Mouse (Mus musculus) layer of hippocampus, adult 11-12 months (tissue): ENCODE results near the gene Ddx1.

ENCODE experiments used
- DNase-seq: peaks from one replicate; pipeline ENCODE4 v3.0.0; 2022; ENCODE audit warnings: low spot score

The Ddx1 gene

DNA sequence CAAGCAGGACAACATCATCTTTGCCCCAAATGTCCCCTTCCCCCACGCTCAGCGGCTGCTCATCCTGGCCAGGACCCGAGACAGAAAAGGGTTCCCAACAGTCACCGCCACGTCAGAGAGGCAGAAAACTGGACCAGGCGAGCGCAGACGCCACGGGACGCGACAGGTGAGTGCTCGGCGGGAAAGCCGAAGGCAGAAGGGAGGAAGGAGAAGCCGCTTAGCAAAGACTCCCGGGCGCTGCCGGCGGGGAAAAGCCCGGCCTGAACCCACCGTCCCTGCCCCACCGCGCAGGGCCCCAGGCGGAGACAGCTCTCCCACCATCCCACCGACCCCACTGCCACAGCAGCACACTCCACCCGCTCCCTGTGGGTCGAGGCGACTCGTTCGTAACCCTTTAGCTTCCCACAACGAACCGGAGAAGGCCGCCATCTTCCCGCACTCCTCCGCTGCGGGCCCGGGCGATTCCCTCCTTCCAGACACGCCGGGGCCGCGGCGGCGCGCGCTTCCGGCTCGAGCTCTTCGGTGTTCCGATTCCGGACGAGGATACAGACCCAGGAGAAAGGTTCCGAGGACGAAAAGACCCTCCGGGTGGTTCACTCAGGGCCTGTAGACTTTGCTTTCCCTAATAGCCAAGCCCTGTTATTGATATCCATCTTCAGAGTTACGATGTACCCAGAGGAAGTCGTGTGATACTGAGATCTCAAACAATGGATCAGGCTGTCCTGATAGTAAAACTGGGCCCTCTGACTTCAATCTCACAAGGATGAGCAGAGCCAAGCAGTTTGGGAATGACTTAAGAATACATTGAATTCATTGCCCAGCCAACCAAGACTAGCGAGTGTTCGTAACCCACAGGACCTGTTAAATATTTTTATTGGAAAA, at the start of gene Ddx1:
Gene Ddx1 (minus strand): TSS at position 523 of the 882 bp plus-strand sequence.
- peak; percentile 81 for DNase-seq

- peak; percentile 15 for DNase-seq
These were observed 44.4 kb upstream of the Ddx1 start for GRCm38 (mm10) chr12:13293421-13293881.

DNA sequence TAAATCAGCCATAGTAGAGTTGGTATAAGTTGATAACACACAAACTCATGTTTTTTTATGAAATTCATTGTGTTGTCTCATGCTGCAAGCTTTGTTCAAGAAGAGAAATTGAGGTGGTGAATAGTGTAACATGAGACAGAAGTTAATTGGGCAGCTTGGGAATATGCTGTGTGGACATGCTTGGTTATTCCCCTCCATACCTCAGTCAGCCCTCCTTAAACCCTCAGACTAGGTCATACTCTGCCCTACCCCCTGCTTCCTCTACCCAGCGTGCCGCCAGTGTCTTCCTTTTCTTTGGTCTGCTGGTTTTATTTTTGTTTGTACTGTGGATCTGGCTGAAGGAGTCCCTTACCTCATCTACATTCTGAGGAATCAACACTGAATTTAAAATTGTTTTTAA, 42.4 kb upstream of the Ddx1 start:
- DNase-seq = no peak

- DNase-seq = no peak
These were observed 20.8 kb upstream of the Ddx1 start for GRCm38 (mm10) chr12:13269570-13270390.

DNA sequence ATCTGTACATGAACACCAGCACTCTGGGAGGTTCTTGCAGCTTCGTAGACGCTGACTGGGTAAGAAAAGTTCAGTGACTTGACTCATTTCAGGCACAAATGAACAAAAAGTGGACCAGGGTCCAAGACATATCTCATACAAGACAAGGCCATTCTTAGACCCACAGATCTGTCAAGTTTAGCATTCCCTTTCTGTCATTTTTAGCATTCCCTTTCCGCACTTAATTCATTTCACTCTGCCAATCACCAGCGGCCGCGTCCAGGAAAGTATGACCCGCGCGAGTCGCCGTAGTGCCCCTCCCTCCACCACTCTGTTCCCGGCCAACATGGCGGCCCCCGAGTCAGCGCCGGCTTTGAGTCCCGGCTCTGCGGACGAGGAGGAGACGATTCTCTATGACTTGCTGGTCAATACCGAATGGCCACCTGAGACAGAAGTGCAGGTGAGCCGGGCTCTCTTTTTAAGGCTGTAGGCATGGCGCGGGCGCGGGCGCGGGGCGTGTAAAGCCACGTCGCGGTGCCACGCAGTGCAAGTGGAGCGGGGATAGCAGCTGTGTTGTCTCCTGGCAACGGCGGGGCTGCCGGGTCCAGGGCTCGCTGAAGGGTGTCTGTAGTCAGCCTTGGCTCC, 19.9 kb upstream of the Ddx1 start, which contains the start of gene Nbas:
Gene Nbas (plus strand): TSS at position 308 of the 624 bp plus-strand sequence.
- peak; percentile 85 for DNase-seq

GRCm38 (mm10) chr12:13268412-13268811, 19.4 kb upstream of the Ddx1 start:
- no peak for DNase-seq

- no peak for DNase-seq
These were observed 6.7 kb upstream of the Ddx1 start for GRCm38 (mm10) chr12:13255701-13256100.

DNA sequence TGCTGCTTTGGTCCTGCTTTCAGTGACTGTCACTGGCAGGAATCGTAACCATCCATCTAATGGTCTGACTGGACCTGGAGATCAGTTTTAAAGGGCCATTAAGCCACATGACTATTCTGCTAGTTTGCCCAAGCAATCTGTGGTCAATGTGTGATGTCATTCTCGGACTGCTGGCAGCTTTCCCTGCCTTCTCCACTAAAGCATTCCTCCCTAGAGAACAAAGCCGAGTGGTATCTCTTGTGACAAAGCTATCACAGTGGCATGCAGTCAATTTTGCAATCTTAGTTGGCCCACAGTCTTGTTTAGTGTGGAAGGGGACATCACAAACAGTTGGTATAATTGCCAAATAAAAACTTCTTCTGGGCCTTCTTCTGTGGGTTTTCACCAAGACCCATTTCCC, 6.1 kb upstream of the Ddx1 start:
- no peak for DNase-seq

DNA sequence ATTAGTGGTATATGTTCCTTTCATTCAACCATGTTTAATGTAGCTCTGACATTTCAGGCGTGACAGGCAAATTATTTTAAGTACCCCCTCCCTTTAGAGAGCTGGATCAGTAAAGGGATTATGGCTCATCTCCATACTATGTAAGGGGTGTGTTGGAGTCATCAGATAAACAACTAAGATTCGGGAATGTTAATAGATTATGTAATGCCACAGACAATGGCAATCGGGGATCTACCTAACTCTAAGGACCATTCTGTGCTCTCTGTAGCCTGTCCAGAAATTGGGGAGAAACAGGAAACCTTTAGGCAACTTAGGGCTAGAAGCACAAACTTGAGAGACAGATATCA, 533 bp upstream of the Ddx1 start:
- DNase-seq = no peak

DNA sequence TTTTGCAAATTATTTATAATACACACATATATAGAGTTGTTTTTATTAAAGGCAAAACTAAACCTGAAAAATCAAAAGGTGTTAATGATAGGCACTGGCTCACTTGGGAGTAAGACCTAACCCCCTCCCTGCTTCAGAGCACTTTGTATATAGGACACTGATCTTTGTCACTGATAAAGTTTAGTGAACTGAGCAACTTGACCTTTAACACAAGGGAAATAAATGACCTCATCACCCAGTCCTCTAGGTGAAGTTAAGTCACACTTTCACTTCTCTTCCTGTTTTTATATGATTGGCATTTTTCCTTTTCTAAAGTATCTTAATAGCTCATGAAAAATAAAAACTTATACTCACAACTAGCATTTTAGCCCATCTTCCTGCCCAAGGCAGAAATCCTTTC, 6.6 kb downstream of the Ddx1 start:
- DNase-seq = no peak

DNA sequence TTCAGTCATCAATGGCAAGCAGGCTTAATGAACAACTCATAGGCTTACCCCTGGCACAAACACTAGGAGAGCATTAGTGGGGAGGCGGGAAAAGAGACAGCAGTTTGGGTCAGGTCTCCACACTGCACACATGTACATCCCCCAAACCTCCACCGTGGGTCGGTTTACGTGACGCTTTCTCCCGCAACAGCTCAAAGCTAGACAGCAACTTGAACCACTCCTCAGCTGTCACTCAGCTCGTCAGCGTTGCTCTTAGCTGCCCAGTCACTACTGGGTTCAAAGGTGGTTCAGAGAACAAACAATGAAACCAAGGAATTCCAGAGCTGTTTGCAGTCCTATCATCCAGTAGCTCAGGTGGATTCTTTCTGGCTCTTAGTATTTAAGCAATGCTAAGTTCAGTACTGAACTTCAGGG, 30.9 kb downstream of the Ddx1 start:
- DNase-seq = no peak

GRCm38 (mm10) chr12:13217568-13217967, 31.4 kb downstream of the Ddx1 start:
- no peak for DNase-seq

- DNase-seq = no peak
These were observed 32.4 kb downstream of the Ddx1 start for GRCm38 (mm10) chr12:13216501-13217103.

- DNase-seq = peak; percentile 90
These were observed 34.4 kb downstream of the Ddx1 start for GRCm38 (mm10) chr12:13214345-13215278.

- peak; percentile 59 for DNase-seq
These were observed 37.1 kb downstream of the Ddx1 start for GRCm38 (mm10) chr12:13211746-13212482.

DNA sequence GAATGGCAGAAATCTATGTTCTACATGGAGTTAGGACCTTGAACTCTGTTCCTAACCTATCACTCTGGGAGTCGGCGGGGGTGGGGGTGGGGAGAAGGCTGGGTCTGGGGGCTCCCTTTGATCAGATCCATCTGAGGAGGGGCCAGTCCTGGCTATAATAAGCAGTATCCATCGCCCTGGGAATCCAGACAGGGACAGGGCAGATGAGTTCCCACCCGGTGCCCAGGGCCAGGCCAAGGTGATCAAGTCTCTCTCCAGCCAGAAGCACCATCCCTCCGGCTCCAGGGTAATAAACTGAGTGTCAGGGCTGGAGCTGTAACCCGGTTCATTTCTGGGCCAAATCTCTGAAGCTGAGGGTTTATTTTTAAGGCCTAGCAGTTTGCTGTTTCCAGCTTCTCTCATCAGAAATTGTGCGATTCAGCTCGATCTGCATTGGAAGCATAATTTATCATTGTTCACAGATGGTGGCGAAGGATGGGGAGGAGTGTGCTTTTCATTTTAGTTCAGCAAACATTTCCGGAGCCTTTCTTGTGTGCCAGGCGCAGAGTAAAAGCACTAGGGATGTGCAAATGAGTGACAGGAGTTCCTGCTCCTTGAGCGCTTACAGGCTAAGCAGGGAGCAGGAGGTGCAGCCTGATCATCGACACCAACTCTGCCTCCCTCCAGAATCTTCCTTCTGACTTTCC, 39.2 kb downstream of the Ddx1 start:
- DNase-seq = peak; percentile 73

GRCm38 (mm10) chr12:13208983-13209451, 40.0 kb downstream of the Ddx1 start:
- no peak for DNase-seq

DNA sequence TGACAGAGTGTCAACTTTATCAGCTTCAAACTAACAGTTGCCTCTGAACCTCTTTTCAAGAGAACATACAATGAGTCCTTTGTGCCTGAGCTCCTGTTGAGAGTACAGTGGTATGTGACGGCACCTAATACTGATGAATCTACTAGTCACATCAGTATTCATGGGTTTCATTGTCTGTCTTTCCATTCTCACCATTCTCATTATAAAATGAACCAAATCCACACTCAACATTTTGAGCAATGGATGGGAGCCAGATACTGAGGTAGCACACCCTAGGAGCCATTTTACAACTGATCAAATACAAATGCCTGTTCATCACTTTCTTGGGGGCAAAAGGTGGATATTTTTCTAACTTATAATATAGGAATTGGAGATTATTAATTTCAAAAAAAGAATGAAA, 40.5 kb downstream of the Ddx1 start:
- DNase-seq = no peak

DNA sequence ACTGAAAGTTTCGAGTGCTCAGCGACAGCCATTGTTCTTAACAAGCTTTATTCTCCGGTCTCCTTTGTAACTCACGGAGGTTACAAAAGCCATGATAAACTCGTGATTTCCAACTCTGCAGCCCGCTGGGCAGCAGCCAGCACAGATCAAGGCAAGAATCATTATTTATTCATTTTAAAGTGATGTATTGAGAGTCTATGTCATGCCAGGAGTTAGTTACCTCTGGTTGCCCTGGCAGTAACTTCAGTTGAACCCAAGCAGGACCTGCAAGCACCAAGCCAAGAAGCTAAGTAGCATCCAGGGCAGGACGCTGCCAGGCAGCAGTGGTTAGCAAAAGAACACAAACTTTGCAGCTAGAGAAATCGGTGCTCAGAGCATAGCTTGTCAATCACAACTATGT, 41.9 kb downstream of the Ddx1 start:
- DNase-seq = no peak
